Mouse (Mus musculus) skeletal muscle tissue, adult 2 months (tissue): Measurements from ENCODE around the gene Pik3r1.
A peak's percentile ranks its signal among the peaks of the same experiment; 100 is the strongest.

ENCODE experiments used
- DNase-seq: peaks from one replicate; pipeline ENCODE4 v3.0.0-alpha.2; 2012; ENCODE audit warnings: low read depth, low spot score

Pik3r1 gene

DNA sequence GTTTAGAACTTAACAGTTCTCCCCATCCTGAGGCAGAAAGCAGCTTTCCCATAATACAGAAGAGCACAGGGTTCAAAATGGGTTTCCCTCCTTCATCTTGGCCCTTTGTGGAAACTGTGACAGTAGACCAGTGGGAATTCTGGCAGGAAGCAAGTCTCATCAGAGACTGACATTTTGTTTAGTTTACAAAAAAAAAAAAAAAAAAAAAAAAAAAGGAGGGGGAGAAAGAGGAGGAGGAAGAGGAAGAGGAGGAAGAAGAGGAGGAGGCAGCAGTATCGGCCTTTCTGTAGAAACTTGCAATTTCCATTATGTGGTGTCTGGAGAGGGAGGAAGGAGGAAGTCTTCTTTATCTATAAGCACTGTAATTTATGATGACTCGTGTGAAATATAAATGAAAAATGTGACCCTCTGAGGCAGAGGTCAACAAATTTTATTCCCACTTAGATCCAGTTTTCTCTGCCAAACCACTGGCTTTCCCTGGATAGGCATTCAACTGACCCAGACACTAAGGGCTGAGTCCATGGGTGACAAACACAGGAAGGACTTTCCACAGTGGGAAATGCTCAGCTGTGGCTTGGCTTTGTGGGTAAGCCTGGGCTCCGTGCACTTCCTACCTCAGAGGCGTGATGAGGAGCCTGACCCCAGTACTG, 28.2 kb downstream of the Pik3r1 start:
- DNase-seq, result no peak

DNA sequence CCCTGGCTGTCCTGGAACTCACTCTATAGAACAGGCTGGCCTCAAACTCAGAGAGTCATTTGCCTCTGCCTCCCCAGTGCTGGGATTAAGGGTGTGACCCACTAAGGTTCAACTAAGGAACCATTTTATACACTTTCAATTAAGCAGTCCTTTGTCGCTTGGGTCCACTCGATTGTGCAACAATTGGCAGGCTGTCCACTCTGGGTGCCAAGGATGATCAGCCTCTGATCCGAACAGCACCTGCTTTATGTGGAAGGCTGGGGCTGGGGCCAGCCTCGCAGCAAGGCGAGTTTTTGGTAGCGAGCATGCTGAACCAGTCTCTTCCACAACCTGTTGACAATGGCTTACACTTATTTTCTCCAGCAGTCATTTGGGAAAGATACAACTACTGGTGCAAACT, 29.2 kb downstream of the Pik3r1 start:
- peak; percentile 54 for DNase-seq

DNA sequence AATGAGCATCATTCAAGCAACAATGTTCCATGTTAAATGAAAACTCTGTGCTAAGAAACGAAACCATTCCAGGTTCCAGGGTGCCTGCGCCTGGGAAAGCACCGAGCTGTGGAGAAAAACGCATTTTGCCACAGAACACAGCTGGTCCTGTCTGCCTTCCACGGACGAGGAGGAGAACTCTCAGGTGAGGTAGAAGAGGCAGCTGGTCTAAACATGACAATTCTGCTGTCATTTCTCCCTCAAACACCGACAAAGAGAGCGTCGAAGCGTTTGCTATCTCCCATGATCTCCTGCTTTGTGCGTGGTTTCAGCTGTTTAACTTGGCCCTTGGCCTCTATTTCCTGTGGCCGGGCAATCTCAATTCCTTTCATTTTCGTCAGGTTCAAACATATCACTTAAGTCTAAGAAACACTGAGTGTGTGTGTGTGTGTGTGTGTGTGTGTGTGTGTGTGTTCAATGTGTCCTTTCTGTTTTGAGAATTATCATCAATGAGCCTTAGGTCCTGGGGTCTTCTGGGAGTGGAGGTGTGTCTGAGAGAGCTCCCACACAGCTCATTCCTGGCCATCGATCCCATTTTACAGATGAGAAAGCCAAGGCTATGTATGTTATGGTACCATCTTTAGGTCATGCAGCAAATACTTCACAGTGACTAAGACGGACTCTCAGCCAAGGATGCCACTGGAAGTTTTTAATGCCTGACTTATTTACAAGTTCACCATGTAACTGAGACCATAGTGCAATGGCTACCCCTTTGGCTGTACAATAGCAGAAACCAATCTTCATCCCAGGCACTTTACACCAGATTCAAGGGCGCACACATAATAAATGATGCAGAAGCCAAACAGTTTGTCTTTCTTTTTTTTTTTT, 31.3 kb downstream of the Pik3r1 start:
- no peak for DNase-seq

DNA sequence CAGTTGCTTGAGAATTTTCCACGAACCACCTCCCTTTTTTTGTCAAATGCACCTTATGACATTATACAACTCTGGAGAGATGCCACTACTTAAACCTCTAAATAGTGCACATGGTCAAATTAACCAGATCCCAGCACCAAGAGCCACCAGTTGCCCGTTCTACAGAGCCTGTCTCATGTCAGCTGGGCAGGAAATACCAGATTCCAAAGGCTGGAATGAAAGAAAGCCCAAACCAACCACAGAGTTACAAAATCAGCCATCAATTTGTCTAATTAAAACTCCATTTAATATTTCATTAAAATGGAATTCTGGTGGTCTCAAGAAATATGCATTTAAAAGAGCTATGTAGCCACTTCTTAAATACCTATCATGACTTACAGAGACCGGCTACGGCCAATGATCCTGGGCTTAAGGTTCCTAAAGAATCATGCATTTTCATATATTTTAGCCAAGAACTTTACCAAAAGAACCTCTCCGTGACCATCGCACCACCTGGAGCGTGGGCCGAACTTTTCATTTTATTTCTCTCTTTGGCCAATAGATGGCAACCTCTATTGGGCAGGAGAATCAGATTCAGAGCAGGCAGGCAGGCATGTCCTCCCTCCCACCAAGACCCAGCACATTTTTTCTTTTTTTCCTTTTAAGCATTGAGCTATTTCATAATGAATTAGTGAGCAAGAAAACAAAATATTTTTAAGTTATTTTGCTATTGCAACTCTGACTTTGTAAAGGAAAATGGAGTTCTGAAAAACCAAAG, 32.5 kb downstream of the Pik3r1 start:
- no peak for DNase-seq

DNA sequence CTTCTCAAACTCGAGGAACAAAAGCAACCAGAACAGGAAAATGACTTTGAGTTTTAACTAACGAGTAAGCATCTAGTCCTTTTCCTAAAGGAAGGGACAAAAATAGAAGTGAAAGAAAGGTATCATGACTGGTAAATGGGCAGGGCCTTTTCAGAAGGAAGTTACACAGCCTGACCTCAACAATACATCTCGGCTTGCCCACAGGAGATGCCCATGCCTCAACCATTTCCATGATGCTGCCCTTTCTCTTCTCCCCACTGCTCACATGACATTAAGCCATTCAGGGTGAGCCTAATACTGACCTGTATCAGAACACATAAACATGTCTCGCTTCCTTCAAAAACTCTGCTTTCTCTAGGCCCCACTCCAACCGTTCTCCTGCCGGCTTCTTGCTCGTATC, 33.8 kb downstream of the Pik3r1 start:
- DNase-seq, result no peak

DNA sequence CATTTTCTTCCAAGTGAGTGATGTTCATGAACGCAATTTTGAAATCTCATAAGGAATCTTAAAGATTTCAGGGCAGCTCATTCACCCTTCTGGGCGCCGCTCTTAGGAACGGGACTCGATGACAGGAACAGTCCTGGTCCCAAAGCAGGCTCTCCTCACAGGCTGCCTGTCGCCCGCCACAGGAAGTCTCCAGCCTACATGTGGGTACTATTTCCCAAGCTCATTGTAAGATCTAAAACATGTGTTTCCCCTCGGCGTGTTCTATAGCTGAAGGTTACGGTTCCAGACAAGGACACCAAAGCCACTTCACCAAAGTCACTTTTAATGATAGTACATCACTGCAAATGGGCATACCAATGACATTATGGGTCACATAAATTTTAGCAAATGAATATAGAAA, 35.3 kb downstream of the Pik3r1 start:
- no peak for DNase-seq

DNA sequence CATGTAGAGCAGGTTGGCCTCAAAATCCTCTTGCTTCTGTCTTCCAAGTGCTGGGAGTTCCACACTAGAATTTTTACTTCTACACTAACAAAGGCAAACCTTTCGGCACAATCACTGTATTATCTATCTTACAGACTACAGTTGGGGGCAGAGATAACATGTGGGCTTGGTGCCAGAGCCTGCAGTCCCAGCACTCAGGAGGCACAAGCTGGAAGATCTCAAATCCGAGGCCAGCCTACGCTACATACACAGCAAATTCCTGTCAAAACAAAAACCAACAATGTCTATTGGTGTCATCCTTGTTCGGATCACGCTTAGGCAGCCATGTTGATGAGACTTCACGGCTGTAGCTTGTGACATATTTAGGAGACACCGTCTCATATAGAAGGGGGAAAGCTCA, 36.2 kb downstream of the Pik3r1 start:
- DNase-seq, result no peak

DNA sequence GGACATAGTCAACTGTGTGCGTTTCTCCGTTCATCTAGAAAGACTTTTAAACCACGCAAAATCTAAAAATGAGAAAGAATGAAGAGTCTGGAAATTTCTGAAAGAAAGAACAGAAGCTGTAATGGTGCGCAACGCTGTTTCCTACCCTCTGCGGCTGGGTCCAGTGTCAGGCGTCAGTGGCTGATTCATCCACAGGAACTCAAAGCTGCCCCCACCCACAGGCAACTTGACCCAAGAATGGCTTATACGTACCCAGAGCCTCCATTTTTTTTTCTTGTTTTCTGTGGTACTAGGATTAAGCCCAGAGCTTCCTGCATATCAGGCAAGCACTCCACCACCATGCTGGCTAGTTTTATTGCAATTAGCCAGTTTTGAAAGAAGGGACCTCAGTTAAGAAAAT, 37.7 kb downstream of the Pik3r1 start:
- DNase-seq, result no peak

DNA sequence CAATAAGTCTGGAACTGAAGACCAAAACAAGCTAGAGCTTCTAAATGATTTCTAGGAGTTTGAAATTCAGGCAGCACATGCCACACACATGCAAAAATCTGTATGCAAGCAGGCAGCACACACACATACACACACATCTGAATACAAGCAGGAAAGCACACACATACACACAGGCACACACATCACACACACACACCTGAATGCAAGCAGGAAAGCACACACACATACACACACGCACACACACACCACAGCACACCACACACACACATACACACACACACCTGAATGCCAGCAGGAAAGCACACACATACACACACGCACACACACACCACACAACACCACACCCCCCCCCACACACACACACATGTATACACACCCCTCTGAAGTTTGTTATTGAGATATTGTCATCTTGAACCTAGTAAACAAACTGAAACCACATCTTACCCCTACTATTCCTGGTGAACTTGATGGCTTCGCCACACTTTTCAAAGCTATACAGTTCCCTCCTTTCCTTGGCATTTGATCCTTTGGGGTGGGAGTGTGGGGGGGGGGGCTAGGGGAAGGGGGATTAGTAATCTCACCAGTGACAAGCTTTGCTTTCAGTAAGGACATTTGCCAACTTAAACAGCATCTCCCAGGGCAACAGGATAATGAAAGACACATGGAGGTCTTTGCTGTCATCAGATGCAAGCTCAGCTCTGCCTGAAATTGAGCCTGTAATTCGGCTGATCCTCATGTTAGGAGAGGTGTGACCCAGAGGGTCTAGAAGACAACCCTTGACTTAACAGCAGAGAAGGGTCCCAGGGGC, 38.6 kb downstream of the Pik3r1 start:
- DNase-seq, result peak; percentile 47

DNA sequence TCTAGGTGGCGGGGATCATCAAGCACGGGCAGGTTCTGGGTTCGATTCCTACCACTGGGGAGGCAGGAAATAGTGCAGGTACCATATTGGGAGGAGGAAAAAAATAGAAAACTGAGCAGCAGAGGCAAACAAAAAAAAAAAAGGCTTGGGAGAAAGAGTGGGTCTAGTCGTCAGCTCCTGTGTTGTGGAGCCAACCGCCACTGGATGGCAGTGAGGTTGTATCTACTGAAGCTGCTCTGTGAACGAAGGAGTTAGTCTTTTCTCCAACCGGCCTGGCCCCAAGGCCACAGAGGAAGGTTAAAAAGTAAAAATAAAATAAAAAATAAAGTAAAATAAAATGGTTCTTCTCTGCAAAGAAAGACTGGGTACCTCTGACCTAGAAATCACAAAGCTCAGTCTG, 39.2 kb downstream of the Pik3r1 start:
- no peak for DNase-seq

DNA sequence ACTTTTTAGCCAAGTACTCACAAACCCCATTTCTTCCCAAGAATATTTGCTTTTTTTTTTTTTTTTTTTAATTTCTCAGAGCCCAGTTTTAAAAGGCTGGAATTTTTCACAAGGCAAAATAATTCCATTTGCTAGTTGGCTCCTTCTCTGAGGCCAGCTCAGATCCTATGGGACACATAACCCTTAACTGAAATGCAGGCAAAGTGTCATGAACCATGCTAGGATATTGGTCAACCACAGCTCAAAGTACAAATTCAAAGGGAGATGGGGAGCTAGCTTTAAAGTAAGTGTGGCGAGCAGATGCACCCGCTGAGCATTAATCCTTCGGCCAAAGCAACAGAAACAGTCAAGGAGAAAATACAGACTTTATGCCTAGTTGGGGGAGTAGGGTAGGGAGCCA, 39.7 kb downstream of the Pik3r1 start:
- peak; percentile 63 for DNase-seq

DNA sequence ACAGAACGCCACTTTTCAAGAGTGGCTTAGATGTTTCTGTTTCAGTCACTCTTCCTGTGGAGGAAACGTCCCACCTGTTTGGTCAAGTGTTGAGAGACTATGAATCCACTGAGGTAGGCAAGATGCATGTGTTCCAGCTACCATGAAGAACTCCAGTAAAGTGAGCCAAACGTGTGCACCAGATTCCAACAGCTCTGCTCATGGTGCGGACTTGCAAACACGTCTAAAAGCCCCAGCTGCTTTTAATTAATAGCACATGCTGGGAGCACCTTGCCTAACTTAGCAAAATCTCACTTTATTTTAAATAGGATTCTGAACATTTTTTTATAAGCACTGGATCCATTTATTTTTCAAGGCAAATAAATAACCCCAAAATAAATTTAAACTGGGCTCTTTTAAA, 40.2 kb downstream of the Pik3r1 start:
- DNase-seq, result no peak

DNA sequence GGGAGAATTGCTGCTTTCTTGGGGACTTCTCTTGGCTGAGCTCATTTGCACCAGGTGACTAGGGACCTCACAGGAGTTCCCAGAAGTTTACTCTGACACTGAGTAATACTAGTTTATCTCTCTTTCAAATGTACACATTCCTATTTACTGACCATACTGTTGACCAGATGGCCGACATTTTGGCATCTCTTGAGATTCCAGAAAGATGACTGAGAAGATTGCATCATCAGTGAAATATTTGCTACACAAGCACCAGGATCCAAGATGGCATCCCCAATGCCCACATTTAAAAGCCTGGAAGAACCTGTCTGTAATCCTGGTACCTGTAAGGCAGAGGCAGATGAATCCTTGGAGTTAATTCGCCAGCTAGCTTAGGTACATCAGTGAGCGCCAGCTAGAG, 41.1 kb downstream of the Pik3r1 start:
- no peak for DNase-seq

DNA sequence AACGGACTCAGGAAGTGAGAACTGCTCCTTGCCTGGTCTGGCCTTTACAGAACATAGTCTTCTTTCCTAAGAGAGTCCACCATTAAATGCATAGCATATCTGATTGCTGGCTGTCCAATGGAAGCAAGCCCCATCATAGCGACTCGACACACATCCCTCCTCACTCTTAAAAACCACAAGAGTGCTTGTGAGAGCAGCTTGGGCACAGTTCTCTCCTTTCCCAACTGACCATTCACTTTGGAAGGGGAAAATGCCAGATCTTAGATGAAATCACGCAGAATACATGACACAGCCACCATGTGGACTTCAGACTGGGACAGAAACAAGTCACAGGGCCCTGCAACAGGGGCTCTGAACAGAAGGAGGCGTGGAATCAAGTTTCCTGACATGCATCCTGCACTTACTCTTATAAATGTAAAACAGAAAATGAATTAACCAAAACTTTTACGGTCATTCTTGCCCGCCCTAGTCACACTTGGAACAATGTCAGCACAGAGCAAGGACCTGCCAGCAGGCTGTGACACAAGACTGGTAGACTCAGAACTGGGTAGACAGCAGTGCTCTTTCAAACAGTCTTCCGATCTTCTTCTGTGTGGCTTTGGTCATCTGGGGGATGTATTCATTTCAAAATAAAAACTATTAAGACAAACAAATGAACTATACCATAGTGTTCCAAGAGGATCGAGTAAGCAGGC, 46.0 kb downstream of the Pik3r1 start:
- DNase-seq, result no peak

DNA sequence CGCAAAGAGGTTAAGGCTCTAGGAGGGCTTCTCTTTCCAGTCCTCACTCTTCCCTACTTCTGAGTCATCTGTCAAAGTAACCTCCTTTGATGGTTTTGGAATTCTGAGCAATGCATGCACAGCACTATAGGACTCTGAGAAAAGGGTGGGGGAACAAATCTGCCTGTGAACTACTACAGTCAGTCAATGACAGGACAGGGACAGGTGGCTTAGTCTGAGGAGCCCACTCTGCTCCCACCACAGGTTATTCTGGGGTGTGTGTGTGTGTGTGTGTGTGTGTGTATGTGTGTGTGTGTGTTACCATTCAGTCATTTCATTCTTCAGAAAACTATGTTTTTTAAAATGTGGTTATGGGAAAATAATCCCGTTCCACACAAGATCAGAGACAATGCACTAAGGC, 46.9 kb downstream of the Pik3r1 start:
- no peak for DNase-seq

DNA sequence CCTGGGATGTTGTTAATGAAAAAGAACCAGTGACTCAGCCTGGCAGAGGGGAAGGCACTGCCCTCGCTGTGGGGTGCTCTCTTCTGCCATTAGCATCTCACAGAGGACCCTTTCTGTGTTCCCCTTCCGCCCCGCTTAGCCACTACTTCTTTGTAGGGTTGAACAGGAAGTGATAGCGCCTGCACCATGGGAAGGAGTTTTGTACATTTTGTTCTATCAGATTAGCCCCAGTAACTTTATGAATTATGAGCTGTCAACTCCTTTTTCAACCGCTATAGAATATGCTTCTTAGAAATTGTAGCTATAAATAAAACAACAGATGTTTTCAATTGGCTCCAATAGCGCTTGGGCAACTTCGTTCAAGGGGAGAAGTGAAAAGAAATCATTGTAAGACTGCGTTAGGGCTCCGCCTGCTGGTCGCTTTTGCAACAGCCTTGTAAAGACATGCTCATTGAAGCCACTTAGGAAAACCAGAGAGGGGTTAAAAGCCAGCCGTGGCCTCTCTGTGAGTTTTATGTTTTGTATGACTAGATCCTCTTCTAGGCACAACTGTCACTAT, 48.6 kb downstream of the Pik3r1 start:
- peak; percentile 81 for DNase-seq

DNA sequence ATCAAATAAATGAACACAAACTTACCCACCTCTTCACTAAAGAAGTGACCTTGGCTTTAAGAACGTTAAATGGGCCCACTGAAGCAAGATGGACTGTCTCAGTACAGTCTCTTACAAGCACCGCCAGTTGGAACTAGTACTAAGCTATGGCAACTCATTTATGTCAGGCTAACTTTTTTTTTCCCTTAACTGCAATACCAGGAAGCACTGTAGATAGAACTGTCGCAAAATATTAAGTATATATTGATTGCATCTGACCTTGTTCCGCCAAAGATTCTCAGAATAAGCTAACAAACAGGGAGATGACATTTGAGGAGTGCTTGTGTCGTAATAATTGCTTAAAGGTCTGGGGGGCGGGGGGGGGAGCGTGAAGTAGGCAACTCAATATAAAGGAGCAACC, 49.3 kb downstream of the Pik3r1 start:
- no peak for DNase-seq

DNA sequence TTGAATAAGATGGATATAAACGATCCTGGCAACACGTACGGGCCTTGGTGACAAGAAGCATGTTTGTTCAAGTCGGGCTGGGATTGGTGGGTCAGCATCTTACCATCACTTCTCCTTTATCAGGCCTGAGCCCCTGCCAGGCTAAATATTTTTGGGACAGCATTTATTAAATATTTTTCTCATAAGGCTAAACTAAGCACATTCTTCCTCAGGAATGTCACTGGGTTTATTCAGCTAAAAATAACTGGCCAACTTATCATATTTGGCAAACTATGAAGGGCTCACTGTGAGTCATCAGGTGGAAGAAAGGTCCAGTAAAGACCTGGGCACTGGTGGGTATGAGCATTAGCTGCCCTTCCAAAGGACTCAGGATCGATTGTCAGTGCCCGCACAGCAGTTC, 50.2 kb downstream of the Pik3r1 start:
- DNase-seq, result no peak

DNA sequence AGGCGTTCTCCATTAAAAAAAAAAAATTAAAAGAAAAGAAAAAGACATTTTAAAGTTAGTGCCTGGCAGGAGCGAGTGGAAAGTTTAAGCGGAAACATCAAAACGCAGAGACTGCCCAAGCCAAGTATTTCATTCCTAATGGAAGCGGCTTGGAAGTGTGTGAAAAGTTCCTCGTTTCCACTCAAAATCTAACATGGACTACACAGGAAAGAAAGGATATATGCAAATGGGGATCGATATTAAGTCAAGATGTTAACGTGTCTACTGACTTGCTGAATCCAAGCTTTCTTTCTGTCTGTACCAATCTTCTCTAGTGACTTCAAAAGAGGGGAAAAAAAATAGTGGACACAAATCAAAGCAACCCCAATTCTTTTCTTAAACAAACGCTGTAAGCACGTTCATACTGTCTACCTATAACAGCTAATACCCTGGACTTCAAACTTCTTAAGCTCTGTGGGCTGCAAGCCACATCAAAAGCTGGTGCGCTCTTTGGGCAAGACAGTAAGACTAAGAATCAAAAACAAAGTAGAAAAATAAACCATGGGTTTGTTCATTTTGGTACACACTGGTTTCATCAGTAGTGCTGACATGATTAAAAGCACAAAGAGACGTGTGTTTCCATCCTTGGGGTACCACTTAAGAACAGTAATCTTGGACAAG, 54.5 kb downstream of the Pik3r1 start:
- no peak for DNase-seq

DNA sequence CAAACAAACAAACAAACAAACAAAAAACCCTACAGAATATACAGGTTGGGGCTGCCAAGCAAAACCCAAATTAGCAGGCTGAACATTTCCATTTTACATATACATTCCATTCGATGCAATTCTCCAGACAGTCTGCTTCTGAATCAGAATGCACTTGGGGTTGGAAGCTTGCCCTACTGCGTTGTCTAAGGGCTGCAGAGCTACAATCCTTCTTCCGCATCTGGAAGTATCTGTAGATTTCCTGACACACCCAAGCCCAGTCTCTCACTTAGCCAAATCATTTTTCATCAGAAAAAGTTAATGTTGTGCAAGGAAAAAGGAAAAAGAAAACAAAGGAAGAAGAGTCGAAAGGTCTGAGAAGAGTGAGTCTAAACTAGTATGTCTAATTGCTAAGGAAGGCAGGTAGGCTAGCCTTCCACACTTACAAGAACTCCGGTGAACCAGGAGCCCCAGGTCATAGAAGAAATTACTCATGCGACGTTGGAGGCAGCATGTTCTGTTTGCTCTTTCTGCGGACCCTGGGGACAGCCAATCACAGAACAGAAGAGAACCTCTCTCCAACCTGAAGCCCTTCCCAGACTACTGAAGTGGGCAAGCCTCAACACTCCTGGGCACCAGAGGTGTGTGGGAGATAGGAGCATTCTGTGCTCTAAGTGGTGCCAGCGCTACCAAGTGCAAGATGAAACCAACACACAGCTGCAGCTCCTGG, 55.1 kb downstream of the Pik3r1 start:
- no peak for DNase-seq
